Mouse (Mus musculus) thymus, postnatal 0 days (tissue): ENCODE results near the gene Trim62. TPM values are rescaled to one million over a fixed set of nuclear protein-coding genes. Genes with fewer than 3 reads are reported as not detected.

Experiments
- DNase-seq: peaks from one replicate; pipeline ENCODE4 v3.0.0-alpha.2; 2015; ENCODE audit warnings: low spot score
- polyA plus RNA-seq: library from polyadenylated mRNA; unstranded; fragments of >200 nt; fragmentation: Nextera tagmentation; extraction: Ambion mirVana; gene quantifications from 2 replicates; pipeline ENCODE4 v1.2.1, GENCODE M21; 2015

The Trim62 gene
- 0.84 and 1.0 TPM in 2 replicates for polyA plus RNA-seq

DNA sequence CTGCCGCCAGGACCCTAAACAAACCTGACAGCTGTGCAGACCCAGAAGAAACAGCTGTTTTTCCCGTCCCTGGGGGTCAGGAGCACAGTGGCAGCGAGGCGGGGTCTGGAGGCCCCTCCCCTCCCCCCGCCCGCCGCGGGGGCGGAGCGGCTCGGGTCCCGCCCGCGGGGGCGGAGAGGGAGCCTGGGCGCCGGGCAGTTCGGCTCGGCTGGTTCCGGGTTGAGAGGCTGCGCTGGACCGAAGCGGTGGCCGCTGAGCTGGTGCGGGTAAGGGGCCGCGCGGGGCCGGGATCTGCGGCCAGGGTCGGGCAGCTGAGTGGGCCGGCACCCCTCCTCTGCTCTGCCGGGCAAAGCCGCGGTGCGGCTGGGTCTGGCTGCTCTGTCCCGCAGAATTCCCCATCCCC is at the start of gene Trim62:
Gene Trim62, plus strand, starts transcription at position 202 of the 403 bp plus-strand sequence.
- peak; percentile 74 for DNase-seq

DNA sequence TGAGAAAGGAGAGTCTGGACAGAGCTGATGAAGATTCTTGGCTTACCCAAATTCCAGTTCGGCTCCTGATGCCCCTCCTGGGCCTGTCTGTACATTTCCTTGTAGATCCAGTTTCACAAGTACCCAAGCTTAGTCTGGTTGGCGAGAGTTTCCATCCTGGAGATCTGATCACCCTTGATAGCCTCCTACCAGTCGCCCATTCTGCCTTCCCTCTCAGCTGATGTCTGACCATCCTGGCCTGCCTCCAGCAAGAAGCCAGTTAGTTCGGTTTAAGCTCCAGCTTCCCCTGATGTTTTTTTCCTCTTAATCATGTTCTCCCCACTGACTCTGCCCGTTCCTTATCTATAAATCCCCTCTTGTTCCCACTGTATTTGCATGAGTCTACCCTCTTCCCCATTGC is 45.2 kb upstream of the Trim62 start:
- no peak for DNase-seq

DNA sequence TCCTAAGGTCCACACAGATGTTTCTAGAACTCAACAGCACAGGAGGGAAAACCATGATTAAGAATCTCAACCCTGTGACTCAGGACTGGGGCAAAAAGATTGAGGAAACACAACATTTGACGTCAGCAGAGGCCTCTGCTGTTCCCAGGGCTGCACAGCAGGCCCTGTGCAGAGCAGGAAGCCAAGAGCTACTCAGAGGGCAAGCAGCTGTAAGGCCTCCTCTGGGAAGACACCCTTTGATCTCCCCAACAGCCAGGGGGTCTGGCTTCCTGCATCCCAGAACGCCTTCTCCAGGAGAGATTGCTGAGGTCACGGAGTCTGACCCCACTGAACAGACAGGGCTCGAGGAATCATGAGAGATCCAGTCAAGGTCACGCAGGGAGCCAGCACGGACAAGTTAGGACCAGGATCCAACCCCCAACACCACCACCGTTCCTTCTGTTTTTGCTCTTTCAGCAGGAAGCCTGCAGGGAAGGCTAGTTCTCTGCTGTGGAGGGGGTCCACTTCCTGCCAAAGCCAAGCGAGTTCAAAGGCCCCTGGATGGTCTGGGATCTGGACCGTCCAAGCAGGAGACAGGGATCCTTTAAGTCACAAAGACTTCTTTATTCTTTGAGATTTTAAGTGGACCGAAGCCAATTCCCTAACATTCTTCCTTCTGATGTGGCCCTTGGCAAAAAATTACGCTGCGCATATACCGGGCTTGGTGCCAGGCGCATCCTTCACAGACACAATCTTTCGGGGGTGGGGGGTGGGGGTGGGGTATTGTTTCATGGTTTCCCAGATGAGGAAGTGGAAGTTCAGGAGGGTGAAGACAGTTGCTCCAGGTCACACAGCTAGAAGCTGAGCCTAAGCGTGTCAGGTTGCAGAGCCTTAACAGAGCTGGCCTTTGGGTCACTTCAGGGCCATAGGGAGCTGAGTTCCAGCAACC is 43.3 kb upstream of the Trim62 start:
- peak; percentile 9 for DNase-seq

DNA sequence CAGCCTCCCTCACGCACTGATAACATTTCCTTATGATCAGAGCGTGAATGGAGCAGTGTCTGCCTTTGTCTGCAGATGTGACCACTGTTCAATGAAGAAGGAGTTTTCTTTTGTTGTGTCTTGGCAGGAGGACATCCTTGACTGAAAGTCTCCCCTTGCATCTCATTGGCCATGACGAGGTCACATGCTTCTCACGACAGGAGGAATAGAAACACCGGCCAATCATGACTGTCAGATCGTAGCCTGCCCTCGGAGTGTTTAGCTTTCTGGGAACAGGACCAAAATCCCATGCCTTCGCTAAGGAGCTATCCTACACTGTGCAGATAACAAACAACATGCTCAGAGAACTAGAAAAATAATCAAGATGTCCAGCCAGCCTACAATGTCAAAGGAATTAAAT is 42.1 kb upstream of the Trim62 start:
- no peak for DNase-seq

DNA sequence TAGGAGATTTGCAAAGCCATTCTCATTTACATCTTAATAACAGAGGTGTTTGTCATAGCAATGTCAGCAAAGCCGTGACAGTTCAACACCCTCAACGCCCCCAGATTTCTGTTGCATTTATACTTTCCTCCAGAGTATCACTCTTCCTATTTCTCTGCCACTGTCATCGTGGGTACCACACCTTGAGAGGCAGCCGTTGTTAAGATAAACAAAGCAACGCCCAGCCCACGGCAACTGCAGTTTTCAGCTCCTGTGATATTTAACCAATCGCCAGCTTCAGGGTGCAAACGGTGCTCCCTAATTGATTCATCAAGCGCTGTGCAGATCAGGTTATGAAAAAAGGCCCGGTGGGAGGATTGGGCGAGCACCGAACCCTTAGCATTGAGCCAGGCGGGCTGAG is 38.8 kb upstream of the Trim62 start:
- DNase-seq = no peak

DNA sequence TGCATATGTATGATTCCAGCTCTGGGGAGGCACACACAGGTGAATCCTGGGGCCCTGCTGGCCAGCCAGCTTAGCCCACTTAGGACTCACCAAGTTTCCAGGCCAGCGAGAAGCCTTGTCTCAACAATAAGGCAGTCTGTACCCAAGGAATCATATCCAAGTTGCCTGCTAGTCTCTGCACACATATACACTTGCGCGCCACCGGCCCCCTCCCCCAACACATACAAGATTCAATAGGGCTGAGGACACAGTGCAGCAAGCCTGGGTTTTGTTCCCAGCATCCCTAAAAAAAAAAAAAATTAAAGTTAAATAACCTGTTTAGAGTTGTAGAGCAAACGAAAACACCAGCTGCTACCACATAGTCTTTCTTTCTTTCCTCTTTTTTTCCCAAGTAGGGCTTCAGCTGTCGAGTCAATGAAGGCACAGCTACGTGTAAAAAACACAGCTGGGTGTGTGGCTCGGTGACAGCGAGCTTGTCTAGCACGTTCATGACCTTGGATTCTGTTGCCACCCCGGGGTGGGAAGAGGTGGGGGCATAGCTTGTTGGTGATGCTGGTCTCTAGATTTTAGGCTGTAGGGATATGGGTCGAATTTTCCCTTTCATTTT is 37.9 kb upstream of the Trim62 start:
- no peak for DNase-seq

DNA sequence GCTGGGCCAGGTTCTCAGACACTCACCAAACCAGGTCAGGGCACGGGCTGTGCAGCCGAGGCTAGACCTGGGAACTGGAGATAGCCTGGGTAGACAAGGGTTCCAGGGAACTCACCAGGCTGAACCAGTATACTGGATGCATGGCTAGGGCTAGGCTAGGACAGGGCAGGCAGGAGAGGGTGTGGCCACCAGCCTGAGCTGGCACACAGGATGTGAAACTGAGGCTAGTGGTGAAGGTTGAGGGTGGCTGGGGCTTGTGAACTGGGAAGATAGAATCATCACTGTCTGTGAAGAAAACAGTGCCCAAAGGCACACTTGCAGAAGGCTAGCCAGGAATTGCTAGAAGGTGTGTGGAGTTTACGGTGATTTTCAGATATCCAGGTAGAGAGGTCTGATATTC is 34.4 kb upstream of the Trim62 start:
- DNase-seq = no peak

DNA sequence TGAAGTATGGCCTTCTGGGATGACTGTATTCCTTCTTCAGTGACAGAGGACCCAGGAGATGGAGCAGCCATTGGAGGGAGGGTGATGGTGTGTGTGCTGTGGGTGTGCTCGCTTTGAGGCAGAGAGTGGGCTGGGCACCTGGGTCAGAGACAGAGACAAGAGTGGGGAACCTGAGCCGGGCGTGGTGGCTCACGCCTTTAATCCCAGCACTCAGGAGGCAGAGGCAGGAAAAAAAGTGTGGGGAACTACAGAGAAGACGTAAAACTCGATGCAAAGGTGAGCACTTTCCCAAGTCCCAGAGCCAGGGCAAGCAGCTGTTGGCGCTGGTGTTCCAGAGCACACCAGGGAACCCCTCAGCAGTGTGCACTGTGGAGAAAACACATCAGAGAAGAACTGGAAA is 33.7 kb upstream of the Trim62 start:
- no peak for DNase-seq

DNA sequence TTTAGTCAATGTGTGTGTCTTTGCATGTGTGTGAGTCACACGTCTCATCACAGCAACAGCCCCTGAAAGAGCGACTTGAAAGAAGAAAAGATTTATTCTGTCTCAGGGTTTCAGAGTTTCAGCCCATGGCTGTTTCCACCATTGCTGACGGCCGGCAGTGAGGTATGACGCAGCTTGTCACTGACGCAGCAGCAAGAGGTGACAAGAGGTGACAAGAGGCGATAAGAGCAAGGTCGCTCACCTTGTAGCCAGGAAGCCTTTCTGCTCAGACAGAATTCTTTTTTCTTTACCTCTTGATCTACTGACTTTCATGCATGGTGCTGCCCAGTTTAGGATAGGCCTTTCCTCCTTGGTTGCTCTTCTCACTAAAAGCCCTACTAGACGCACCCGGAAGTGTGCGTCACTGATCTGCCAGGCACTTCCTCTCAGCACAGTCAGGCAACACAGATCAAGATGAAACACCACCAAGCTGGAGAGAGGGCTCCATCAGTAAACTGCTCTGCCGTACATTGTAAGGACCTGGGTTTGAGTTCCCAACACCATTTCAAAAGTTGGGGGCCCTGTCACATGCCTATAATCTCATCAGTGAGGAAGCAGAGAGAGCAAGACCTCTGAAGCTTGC is 31.0 kb upstream of the Trim62 start:
- DNase-seq = no peak

DNA sequence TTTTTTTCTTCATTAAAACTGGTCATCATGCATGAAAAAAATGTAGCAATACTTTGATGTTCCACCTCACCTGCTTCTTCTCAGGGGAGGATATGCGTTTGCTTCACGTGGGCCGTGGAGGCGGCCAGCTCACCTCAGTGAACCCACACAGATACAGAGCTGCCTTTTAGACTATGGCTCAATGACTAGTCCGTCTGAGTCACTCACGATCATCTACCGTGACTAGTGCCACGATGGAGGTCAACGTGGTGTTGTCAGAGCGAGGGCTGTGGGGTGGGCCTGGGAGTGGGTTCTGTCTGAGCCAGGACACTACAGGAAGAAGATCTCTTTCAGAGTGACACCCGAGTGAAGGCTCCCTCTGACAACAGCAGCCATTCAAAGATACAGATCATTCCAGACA is 30.3 kb upstream of the Trim62 start:
- DNase-seq = no peak

DNA sequence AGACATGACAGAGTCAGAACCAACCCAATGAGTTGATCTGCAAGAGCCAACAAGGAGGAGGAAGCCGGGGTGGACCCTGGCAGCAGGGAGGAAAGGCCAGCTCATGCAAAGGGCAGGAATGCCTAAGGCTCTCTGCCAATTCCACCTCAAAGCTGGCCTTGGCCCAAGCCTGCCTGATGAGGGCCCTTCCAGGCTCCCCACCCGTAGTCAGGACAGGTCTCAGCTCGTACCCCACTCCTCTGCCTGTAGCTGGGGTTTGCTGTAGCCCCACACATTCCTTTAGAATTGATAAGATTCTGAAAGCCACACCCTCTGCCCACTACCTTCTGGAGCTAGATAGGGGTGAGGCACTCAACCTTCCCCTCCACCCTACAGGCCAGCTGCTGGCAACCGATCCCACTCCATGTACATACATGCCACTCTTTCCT is 27.8 kb upstream of the Trim62 start:
- no peak for DNase-seq

DNA sequence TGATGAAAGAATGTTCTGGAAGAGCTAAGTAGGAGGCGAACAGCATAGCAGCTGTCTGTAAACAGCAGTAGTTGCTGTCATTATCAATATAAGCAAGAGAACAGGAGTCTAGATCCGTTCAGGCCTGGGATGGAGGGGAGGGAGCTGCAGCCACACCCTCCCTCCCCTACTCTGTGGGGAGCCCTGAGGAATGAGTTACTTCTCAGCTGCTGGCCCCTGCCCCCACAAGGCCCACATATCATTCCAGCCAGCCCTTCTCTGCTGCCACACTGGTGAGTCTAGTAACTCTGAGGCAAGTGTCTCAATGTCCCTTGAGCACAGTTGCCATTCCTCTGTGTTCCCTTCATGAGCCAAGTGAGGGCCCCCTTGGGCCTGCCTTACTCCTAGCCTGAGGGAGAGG is 26.2 kb upstream of the Trim62 start:
- DNase-seq = no peak

DNA sequence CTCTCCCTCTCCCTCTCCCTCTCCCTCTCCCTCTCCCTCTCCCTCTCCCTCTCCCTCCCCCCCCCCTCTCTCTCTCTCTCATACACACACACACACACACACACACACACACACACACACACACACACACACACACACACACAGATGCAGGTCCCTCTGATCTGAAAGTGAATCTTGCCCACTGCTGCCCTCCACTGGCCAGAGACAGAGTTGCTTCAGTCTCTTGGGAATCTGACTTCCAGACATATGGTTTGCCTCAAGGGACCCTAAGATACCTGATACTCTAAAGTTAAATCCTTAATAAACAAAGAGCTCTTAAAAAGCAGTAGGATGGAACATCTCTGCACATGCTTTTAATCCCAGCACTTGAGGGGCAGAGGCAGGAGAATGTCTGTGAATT is 25.2 kb upstream of the Trim62 start:
- DNase-seq = peak; percentile 63

DNA sequence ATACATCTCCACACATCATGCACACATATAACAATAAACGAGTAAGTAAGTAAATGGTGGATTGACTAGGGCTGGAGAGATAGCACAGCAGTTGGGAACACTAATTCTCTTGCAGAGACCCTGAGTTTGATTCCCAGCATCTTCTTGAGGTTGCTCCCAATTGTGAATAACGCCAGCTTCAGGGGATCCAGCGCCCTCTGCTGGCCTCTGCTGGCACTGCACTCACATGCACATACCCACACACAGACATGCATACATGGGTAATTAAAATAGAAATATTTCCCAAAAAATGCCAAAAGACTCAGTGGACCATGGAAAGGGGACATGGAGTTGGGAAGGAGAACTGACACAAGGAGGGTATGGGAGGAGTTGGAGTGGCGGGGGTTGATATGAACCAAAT is 24.5 kb upstream of the Trim62 start:
- DNase-seq = no peak

DNA sequence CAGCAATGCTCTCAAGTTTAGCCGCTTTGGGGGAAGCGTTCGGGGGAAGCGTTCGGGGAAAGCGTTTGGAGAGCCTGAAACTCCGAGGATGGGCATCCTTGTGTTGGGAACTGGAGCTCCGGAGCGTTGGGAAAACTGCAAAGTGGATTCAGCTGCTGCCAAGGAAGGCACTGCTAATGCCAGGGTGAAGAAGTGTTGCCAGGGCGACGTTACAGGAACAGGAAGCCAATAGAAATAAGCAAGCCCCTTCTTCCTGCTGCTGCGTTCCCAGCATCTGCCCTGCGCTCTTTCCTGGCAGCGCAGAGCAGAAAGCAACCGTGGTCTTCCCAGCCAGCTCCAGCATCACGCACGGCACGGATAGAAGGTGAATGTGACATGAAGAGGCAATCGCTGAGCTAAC is 10.4 kb upstream of the Trim62 start:
- no peak for DNase-seq

DNA sequence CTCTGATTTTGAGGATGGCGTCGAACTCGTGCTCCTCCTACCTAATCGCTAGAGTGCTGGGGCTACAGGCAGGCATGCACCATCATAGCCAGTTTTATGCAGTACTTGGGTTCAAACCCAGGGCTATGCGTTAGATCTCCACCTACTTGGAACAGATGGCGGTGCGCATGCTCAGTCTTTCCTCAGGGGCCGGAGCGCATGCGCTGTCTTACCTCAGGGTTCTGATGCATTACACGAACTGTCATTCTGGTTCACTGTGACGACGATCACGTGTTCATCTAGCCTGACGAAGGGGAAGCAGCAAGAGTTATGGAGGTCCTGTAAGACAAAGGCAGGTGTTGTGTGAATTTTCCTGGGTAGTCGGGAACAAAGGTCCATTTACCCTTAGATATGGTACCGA is 9.3 kb upstream of the Trim62 start:
- no peak for DNase-seq

DNA sequence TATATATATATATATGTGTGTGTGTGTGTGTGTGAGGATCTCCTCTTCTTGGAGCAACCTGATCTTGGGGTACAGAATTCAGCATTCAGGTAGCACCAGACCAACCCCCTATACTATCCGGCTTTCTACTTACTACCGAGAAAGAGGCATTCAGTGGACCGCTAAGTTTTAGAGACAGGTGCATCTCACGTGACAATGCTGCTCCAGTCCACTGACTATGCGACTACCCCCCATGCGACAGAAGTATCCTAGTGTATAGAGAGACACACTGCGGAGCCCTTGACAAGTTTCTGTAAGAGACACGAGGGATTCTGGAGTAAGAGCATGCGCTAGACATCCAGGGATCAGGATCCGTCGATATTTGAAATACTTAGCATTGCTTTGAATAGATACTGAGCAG is 7.9 kb upstream of the Trim62 start:
- DNase-seq = no peak

DNA sequence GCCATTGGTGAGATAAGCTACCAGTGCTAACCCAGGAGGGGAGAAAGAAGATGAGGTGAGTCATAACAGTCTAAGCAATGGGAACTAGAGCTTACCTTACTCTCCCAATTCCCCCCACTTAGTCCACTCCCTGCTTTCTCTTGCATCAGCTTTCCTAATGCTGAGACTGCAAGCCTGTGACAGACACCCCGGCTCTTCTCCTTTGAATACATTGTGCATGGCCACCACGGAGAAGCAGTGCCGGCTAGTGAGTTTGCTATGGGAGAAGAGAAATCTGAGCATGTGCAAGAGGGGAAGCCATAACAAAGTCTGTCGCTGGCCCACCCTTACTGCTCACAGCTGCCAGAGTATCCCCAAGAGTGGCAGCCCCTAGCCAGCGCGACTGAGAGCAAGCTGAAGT is 5.9 kb upstream of the Trim62 start:
- no peak for DNase-seq

DNA sequence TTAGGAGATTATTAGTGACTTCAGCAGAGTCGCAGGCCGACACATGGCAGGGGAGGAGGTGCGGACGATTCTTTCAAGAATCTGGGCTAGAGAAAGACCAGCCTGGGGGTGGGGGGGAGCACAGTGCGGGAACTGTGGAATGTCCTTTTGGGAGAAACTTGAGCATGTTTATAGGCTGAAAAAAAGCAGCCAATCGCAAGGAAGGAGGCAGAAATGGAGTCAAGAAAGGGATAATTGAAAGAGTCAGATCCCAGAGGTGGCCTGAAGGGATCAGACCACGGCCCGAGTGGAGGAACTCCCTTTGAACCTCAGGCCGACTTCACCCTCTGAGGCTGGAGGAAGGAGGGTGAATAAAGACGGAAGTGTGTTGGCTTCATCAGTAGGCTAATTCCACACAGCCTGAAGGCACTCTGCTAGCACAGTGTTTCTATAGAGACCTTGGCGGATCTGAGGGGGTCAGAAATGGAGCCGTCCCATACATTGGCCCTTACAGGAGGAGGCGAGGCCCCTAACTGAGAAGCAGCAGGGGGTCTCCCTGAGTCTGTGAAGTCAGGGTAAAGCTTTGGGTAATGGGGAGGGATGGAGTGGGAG is 4.4 kb upstream of the Trim62 start:
- no peak for DNase-seq

DNA sequence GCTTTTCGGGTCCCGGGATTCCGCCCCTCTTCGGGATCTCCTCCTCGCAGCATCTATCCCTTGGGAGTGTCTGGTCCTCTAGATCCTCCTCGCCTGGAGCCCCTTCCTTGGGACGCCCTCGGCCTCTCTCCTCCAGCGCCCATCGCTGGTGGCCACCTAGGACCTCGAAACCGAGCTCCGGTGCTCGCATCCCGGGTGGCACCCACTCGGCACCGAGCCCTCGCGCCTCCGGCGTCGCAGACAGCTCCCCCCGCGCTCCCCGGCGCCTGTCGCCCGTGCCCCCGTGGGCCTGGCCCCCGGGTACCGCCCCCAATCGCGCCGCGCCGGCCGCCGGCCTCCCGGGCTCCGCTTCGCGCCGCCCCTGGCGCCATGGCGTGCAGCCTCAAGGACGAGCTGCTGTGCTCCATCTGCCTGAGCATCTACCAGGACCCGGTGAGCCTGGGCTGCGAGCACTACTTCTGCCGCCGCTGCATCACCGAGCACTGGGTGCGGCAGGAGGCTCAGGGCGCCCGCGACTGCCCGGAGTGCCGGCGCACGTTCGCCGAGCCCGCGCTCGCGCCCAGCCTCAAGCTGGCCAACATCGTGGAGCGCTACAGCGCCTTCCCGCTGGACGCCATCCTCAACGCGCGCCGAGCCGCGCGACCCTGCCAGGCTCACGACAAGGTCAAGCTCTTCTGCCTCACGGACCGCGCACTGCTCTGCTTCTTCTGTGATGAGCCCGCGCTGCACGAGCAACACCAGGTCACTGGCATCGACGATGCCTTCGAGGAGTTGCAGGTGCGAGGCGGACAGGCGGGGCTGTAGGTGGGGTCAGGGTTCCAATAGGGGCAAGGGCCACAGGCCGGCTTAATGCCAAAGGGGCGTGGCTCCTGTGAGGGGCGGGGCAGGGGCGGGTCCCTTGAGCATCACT is 676 bp downstream of the Trim62 start:
- DNase-seq = peak; percentile 16

DNA sequence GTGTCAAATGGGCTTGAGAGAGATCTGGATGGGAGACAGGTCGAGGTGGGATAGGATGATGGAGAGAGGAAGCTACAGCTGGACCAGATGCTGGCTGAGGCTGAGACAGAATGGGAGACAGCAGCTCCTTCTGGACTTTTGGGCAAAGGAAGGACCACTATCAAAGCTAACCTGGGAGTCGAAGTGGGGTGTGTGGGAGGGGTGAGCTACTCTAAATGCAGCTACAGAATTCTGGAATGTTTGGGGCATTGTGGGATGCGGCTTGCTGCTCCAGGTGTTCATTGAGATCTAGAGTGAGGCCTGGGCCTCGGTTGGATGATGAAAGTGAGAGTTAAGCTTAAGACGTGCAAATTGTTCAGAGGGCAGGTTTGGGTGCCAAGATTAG is 1.3 kb downstream of the Trim62 start:
- DNase-seq = no peak
